Mouse (Mus musculus): ENCODE results near the gene Ush2a.

Ush2a gene

GRCm38 (mm10) chr1:188667460-188667859 lies 405.6 kb downstream of the Ush2a start:
- peak; percentile 23 for DNase-seq (ENCODE audit: low read depth, low spot score)

DNA sequence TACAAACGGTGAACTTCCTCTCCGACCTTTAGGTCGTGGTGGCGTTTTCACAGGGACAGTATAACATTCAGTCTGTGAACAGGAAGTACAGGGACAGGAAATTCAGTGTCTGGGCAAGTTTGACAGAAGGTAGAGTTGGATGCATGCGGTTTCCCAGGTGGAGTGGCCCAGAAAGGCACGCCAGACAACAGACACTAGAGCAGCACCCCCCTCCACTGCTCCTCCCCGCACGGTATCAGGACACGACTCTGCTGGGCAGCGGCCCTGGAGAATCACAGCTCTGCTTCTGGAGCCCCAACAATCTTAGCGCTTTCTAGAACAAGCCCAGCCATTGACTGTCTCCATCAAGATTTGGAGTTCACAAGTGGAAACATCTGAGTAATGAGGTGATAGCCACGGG lies 406.7 kb downstream of the Ush2a start:
- no peak for DNase-seq (ENCODE audit: low read depth, low spot score)

DNA sequence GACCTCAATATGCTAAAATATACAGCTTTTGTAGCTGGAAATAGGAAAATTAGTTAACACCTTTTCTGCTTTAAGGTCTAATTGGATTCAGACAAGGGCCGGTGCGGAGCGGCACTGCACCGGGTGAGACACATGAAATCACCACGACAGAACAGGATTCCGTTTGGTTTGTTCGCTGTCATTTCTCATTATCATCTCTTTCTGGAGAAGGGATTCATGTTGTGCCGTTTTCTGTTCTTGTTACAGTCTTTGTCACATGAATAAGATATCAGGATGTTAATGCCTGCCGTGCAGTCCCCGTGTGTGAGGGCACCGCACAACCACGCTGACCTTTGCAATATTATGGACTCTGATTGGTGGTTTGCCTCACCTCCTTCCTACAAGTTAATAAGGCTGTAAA lies 411.0 kb downstream of the Ush2a start:
- no peak for DNase-seq (ENCODE audit: low read depth, low spot score)

DNA sequence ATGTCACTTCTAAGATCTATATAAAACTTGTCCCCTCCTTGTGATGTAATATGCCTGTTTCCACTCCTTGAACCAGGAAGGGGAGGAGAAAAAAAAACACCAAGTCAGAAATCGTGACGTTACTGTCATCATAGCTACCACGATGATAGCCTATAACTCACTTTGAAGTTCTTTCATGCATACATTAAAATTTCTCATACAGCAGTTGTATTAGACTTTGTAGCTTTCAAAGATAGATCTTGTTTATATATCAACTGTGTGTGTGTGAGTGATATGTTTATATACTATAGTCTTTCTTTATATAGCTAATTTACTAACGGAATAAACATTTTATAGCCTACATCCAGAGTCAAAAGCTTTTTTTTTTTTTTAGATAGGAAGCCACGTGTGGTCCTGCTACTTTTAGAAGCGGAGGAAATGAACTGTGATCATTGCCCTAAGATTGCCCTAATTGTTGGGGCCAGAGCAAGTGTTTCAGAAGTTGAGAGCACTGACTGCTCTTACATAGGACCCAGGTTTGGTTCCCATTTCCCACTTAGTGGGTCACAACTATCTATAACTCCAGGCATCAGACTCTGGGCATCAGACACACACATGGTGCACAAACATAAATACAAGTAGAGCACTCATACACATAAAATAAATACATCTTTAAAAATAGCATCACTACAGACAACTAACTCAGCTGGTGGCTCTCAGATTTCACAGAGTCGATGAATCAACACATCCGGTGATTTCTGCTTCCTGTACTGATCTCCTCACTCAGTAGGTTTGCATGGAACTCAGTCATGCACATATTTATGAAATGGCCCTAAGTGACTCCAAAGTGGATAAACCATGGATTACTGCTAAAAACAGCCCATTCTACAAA lies 413.1 kb downstream of the Ush2a start:
- DNase-seq (ENCODE audit: low read depth, low spot score): no peak

DNA sequence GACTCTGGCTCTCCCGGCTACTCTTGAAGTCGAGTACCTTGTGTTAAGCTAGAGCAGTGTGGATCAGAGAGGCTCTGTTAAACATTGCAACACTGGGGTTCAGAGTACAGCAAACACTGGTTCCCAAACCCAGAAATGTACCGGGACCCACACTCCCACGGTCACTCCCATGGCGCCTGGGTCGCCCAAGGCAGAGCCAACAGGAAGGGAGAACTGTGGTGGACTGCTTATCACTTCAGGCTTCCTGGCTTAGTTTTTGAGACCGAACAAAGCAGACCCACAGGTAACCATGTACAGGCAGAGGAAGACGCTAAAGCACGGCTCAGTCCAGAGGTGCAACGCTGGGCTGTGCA lies 413.7 kb downstream of the Ush2a start:
- no peak for DNase-seq (ENCODE audit: low read depth, low spot score)

GRCm38 (mm10) chr1:188678189-188678588 lies 416.4 kb downstream of the Ush2a start:
- DNase-seq (ENCODE audit: low read depth, low spot score): no peak

DNA sequence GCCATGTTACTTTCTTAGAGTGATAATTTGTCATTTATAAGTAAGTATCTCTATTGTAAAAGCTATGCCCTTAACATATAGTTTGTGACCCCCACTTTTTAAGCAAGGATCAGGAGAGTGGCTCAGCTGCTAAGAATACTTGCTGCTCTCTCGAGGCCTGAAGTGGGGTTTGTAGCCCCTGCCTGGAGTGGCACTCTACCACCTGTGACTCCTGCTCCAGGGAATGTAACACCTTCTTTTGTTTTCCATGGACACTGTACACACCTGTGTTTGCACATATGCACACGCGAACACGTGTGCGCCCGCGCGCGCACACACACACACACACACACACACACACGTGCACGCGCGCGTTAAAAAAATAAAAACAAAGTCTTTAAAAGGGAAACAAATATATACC lies 424.5 kb downstream of the Ush2a start:
- DNase-seq (ENCODE audit: low read depth, low spot score): no peak

DNA sequence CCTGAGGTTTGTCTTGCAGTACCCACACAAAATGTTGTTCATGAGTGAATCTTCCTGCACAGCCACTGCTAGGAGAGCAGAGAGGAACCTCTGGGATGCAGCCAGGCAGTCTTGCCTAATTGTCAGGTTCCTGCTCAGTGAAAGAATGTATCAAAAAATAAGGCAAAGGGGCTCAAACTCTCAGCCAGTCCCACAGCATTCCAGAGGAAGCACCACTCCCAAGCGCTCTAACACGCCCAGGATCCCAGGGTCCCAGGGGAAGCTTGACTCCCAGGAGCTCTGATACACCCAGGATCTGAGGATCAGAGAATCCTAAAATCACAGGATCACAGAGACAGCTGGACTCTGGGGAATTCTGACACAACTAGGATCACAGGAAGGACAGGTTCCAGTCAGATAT lies 434.5 kb downstream of the Ush2a start:
- no peak for DNase-seq (ENCODE audit: low read depth, low spot score)

DNA sequence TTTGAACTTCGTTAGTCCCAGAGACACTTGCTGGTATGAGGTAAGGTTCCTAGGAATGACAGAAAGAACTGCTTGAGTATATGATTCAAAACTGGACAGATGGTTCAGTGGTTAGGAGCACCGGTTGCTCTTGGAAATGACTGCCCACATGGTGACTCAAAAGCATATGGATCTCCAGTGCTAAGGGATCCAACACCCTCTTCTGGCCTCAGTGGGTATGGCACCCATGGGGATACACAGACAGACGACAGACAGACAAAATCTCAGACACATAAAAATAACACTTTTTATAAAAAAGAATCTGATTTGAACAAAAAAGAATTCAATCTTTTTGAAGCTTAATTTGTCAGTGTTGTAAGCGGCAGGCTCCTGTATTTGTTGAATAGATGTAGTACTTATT lies 446.4 kb downstream of the Ush2a start:
- no peak for DNase-seq (ENCODE audit: low read depth, low spot score)

- DNase-seq (ENCODE audit: low read depth, low spot score): no peak
Observed at GRCm38 (mm10) chr1:188708694-188709093, 446.9 kb downstream of the Ush2a start.

DNA sequence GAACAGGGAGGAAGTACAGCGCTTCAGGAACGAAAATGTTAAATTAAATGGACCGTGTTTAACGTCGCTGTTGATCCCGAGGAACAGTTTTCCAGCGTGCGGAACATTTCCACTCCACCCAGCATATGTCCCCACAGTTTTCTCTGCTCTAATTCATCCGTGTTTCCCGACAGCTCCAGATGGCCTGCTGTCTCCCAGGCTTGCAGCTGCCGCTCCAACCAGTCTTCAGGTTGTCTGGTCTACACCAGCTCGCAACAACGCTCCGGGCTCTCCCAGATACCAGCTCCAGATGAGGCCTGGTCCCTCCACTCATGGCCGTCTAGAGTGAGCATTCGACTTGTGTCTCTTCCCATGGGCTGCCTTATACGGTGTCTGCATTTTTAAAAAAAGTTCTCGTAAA lies 452.3 kb downstream of the Ush2a start:
- DNase-seq (ENCODE audit: low read depth, low spot score): no peak

- no peak for DNase-seq (ENCODE audit: low read depth, low spot score)
Observed at GRCm38 (mm10) chr1:188714941-188715340, 453.1 kb downstream of the Ush2a start.

GRCm38 (mm10) chr1:188716886-188717285 lies 455.1 kb downstream of the Ush2a start:
- DNase-seq (ENCODE audit: low read depth, low spot score): no peak

DNA sequence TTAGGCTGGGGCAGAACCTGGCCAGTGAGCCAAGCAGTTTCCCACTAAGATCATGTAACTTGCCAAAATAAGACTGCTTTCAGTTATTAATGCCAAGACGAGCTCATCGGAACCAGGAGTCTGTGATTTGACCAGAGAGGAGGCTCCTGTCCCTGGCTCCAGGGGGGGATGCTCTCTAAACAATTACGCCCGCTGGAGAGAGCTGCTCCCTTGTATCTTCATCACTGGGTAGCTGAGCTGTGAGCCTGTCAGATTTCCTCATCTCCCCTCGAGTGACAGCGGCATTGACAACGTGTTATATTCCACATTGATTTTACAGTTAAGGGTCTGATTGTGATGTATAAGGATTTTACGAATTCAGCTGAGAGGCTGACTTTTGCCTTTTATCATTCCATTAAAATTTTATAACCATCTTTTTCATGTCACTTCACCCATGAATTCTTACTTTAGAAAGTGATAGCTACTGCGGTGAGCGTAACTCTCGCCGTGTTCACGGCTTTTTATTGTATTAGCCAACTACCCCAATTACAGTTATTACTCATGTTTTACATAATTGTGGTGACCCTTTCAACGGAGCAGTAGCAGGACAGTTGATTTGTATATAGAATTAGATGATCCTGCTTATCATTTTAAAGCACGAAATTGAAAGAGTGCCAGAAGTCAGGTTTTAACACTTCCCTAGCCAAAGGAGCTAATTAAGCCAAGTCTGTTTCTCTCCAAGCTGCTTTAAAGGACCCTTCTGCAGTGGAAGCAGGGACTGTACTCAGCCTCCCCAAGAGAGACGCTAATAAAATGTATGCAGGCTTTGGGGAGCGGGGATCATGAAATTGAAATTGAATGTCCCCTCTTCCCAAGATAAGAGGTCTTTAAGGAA lies 463.5 kb downstream of the Ush2a start:
- no peak for DNase-seq (ENCODE audit: low read depth, low spot score)

DNA sequence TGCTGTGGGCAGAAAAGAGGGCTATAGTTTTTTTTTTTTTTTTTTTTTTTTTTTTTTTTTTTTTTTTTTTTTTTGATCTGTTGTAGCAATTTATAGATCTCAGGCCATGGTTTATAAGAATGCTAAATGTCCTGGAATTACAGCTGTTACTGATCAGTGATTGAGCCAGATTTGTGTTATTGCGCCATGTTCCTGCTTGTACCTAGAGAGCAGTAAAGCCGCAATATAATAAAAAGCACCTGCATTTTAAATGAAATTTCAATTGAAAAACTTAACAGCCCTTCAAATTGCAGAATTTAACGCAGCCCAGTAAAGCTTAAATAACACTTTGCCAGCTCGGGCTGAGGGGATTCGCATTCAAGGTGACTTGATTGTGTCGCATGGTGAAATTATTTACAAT lies 465.1 kb downstream of the Ush2a start:
- no peak for DNase-seq (ENCODE audit: low read depth, low spot score)

DNA sequence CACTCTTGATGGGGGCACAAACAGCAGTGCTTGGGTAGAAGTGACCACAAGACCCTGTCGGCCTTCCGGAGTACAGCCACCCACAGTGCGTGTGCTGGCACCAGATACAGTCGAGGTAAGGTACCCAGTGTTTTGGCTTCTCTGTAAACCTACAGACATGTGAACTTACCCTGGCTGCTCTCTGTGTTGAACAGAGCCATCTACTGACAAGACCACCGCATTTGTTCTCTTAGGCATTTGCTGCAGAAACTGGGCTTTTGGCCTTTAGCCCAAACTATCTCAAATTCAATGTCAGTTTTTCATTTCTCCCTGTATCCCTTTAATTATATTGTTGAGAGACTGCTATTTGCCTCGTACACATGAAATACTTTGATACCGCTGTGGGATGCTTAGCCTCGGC lies 466.8 kb downstream of the Ush2a start:
- DNase-seq (ENCODE audit: low read depth, low spot score): no peak

DNA sequence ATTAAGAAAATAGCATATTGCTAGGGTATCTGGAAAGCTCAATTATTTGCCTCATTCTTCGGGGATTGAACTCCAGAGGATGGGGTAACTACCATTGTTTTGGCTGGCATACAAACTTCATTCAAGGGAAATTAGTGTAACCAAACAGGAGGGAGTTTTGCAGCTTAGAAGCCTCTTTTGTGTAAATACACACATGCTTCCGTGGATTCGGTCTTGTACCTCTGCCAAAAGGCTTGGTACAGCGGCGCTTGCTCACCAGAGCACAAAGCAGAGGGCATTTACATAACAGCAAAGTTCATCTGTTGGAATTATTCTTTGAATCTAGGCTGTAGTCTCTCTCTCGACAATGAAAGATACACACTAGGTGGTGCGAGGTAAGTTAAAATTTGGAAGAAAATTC lies 467.4 kb downstream of the Ush2a start:
- DNase-seq (ENCODE audit: low read depth, low spot score): no peak

GRCm38 (mm10) chr1:188734741-188735266 lies 473.0 kb downstream of the Ush2a start:
- DNase-seq (ENCODE audit: low read depth, low spot score): no peak

- DNase-seq (ENCODE audit: low read depth, low spot score): no peak
Observed at GRCm38 (mm10) chr1:188742971-188743370, 481.1 kb downstream of the Ush2a start.

DNA sequence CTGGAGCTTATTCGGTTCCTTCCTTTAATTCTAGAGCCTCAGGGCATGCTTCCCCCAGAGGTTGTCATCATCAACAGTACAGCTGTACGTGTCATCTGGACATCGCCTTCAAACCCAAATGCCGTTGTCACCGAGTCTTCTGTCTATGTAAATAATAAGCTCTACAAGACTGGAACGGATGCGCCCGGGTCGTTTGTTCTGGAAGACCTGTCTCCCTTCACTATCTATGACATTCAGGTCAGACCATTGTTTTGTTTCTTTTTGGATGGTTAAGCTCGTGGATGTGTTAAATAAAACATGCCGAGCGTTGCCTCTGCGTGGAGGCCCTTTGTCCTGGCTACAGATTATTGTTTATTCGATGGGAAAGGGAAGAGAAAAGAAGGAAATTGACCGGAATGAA lies 493.2 kb downstream of the Ush2a start:
- no peak for DNase-seq (ENCODE audit: low read depth, low spot score)

- DNase-seq (ENCODE audit: low read depth, low spot score): no peak
Observed at GRCm38 (mm10) chr1:188760515-188760914, 498.7 kb downstream of the Ush2a start.

DNA sequence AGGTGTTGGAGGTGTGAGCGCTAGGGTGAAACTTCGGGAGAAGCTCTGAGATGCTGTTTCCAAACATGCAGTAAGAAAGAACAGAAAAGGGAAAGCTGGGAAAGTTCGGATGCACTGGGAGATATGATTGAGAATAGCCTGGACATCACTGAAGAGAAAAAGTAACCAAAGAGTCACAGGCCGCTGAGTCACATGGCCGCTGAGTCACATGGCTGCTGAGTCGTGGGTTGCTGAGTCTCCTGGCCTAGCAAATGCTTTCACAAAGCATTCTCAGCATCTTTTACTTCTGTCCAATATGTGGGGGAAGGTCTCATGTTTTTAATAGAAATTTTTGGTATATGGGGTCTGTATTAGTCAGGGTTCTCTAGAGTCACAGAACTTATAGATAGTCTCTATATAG lies 500.6 kb downstream of the Ush2a start:
- DNase-seq (ENCODE audit: low read depth, low spot score): no peak

- DNase-seq (ENCODE audit: low read depth, low spot score): no peak
Observed at GRCm38 (mm10) chr1:188763761-188764160, 501.9 kb downstream of the Ush2a start.

Measured in telencephalon, adult 2 months (tissue).